Mouse (Mus musculus) MEL-GATA-1-ER (cell line): ENCODE measurements at regions not wholly inside any gene's neighbourhood (a gene's known extent, or its start where the extent isn't known, plus 50 kb on each side); places are given as distances from the start of the nearest gene placed in this dataset.

ENCODE experiments used
- DNase-seq: peaks from one replicate; pipeline ENCODE4 v3.0.0-alpha.2; 2012; ENCODE audit warnings: low read depth; ENCODE audit errors: extremely low read depth

GRCm38 (mm10) chr10:42068497-42068896 is 50.3 kb upstream of the Armc2 start:
- DNase-seq = no peak
